Mouse (Mus musculus) midbrain, embryonic 13.5 days (tissue): Measurements from ENCODE around the gene Calcrl. TPM values are rescaled to one million over a fixed set of nuclear protein-coding genes. Genes with fewer than 3 reads are reported as not detected.

ENCODE experiments used
- ATAC-seq: fragments of 200-750 bp; cut with Nextera tagmentation; 2 replicates; pipeline ENCODE4 v1.8.0; 2017; ENCODE audit warnings: mild to moderate bottlenecking, moderate TSS enrichment, moderate library complexity
- H3K27ac ChIP-seq: fragments of 300-500 bp; sonication (generic); 2 replicates; pipeline ENCODE4 v1.5.1; 2015; ENCODE audit warnings: inconsistent platforms, mild to moderate bottlenecking, moderate library complexity
- H3K27me3 ChIP-seq: fragments of 300-500 bp; sonication (generic); 2 replicates; pipeline ENCODE4 v1.6.1; 2015; ENCODE audit warnings: mild to moderate bottlenecking, inconsistent platforms
- H3K36me3 ChIP-seq: fragments of 300-500 bp; sonication (generic); 2 replicates; pipeline ENCODE4 v1.6.1; 2015; ENCODE audit warnings: mild to moderate bottlenecking, inconsistent platforms
- H3K4me1 ChIP-seq: fragments of 300-500 bp; sonication (generic); replicated peaks from 2 replicates; pipeline ENCODE4 v1.6.1; 2015; ENCODE audit warnings: inconsistent platforms
- H3K4me2 ChIP-seq: fragments of 300-500 bp; sonication (generic); replicated peaks from 2 replicates; pipeline ENCODE4 v1.6.1; 2015; ENCODE audit warnings: moderate library complexity, mild to moderate bottlenecking, inconsistent platforms
- H3K4me3 ChIP-seq: fragments of 300-500 bp; sonication (generic); replicated peaks from 2 replicates; pipeline ENCODE4 v1.5.1; 2015; ENCODE audit warnings: mild to moderate bottlenecking, inconsistent platforms
- H3K9ac ChIP-seq: fragments of 300-500 bp; sonication (generic); replicated peaks from 2 replicates; pipeline ENCODE4 v1.6.1; 2015; ENCODE audit warnings: mild to moderate bottlenecking, inconsistent platforms
- H3K9me3 ChIP-seq: fragments of 300-500 bp; sonication (generic); 2 replicates; pipeline ENCODE4 v1.6.1; 2016; ENCODE audit warnings: mild to moderate bottlenecking, inconsistent platforms
- WGBS: fragments of 180-500 bp; shearing (Covaris S2); methylation state at CpG from one replicate; pipeline ENCODE4 v1.1.7; 2015; 5-methylcytosine and 5-hydroxymethylcytosine counted together
- polyA plus RNA-seq: library from polyadenylated mRNA; unstranded; fragments of >200 nt; fragmentation: Nextera tagmentation; extraction: Ambion mirVana; gene quantifications from 2 replicates; pipeline ENCODE4 v1.2.1, GENCODE M21; 2015

Gene Calcrl
- polyA plus RNA-seq, 1 experiment from 2014 or later = 8.5 TPM

GRCm38 (mm10) chr2:84362779-84363719 is 62.2 kb downstream of the Calcrl start:
- Histone ChIP-seq H3K36me3 (no peaks in the 10 kb centered on the region), H3K4me2 (no peak overlapping the region), H3K4me1 (no peaks in the 10 kb centered on the region), H3K9me3 (no peaks in the 10 kb centered on the region), H3K9ac (no peak overlapping the region), H3K4me3 (no peak overlapping the region), H3K27me3 (no peaks in the 10 kb centered on the region), H3K27ac (no peak overlapping the region)
- whole genome bisulfite sequencing = 91% methylated on average over 6 of the region's 6 CpGs
- ATAC-seq = peak; percentile 43; the same call in 1 of the 2 replicates

GRCm38 (mm10) chr2:84358690-84359343 is 66.4 kb downstream of the Calcrl start:
- Histone ChIP-seq H3K27me3 (no peaks in the 10 kb centered on the region), H3K4me3 (no peak overlapping the region), H3K36me3 (no peaks in the 10 kb centered on the region), H3K27ac (no peak overlapping the region), H3K4me2 (no peak overlapping the region), H3K9me3 (no peaks in the 10 kb centered on the region), H3K9ac (no peak overlapping the region), H3K4me1 (no peaks in the 10 kb centered on the region)
- 74% methylated on average over 3 of the region's 3 CpGs for WGBS
- ATAC-seq = no peak

GRCm38 (mm10) chr2:84355281-84355680 is 69.9 kb downstream of the Calcrl start:
- Histone ChIP-seq H3K27me3 (no peaks in the 10 kb centered on the region), H3K27ac (no peak overlapping the region), H3K4me1 (no peaks in the 10 kb centered on the region), H3K4me3 (no peak overlapping the region), H3K9ac (no peak overlapping the region), H3K36me3 (no peaks in the 10 kb centered on the region), H3K9me3 (no peaks in the 10 kb centered on the region), H3K4me2 (no peak overlapping the region)
- no peak for ATAC-seq
- 83% methylated on average over 4 of the region's 4 CpGs for WGBS

GRCm38 (mm10) chr2:84347376-84347775 is 77.8 kb downstream of the Calcrl start:
- no peak for ATAC-seq
- Histone ChIP-seq H3K4me2 (no peak overlapping the region), H3K4me3 (no peak overlapping the region), H3K36me3 (no peaks in the 10 kb centered on the region), H3K27ac (no peak overlapping the region), H3K27me3 (no peaks in the 10 kb centered on the region), H3K4me1 (no peaks in the 10 kb centered on the region), H3K9me3 (no peaks in the 10 kb centered on the region), H3K9ac (no peak overlapping the region)
- WGBS = 69% methylated on average over 2 of the region's 2 CpGs

GRCm38 (mm10) chr2:84343756-84344155 is 81.5 kb downstream of the Calcrl start:
- no peak overlapping the region for H3K4me2 ChIP-seq
- no peaks in the 10 kb centered on the region for H3K36me3 ChIP-seq
- H3K27me3 ChIP-seq = no peaks in the 10 kb centered on the region
- ATAC-seq = no peak
- no peak overlapping the region for H3K27ac ChIP-seq
- no peak overlapping the region for H3K4me3 ChIP-seq
- H3K9me3 ChIP-seq = no peaks in the 10 kb centered on the region
- no peaks in the 10 kb centered on the region for H3K4me1 ChIP-seq
- 60% methylated on average over 2 of the region's 2 CpGs for WGBS
- H3K9ac ChIP-seq = no peak overlapping the region

- Histone ChIP-seq H3K9me3 (no peaks in the 10 kb centered on the region), H3K27me3 (no peaks in the 10 kb centered on the region), H3K9ac (no peak overlapping the region), H3K4me3 (no peak overlapping the region), H3K4me2 (no peak overlapping the region), H3K4me1 (no peaks in the 10 kb centered on the region), H3K36me3 (no peaks in the 10 kb centered on the region), H3K27ac (no peak overlapping the region)
- WGBS = 84% methylated on average over 1 of the region's 1 CpGs
- ATAC-seq = no peak
Observed at GRCm38 (mm10) chr2:84337774-84338450, 87.3 kb downstream of the Calcrl start.

- ATAC-seq = no peak
- WGBS = 65% methylated on average over 4 of the region's 4 CpGs
Observed at GRCm38 (mm10) chr2:84336331-84336730, 88.9 kb downstream of the Calcrl start.

GRCm38 (mm10) chr2:84316185-84316805 is 108.9 kb downstream of the Calcrl start:
- H3K4me1 ChIP-seq = no peaks in the 10 kb centered on the region
- no peak overlapping the region for H3K27ac ChIP-seq
- no peak overlapping the region for H3K4me2 ChIP-seq
- 87% methylated on average over 4 of the region's 4 CpGs for WGBS
- ATAC-seq = no peak
- no peaks in the 10 kb centered on the region for H3K27me3 ChIP-seq
- H3K4me3 ChIP-seq = no peak overlapping the region
- H3K9ac ChIP-seq = no peak overlapping the region
- H3K36me3 ChIP-seq = no peaks in the 10 kb centered on the region
- H3K9me3 ChIP-seq = no peaks in the 10 kb centered on the region

More at GRCm38 (mm10) chr2:84336331-84336730, 88.9 kb downstream of the Calcrl start:
- Histone ChIP-seq H3K27ac (no peak overlapping the region), H3K9me3 (no peaks in the 10 kb centered on the region), H3K4me2 (no peak overlapping the region), H3K27me3 (no peaks in the 10 kb centered on the region), H3K9ac (no peak overlapping the region), H3K4me3 (no peak overlapping the region), H3K4me1 (no peaks in the 10 kb centered on the region), H3K36me3 (no peaks in the 10 kb centered on the region)

- H3K36me3 ChIP-seq = no peaks in the 10 kb centered on the region
- WGBS = 42% methylated on average over 5 of the region's 5 CpGs
- no peak overlapping the region for H3K4me3 ChIP-seq
- H3K4me2 ChIP-seq = no peak overlapping the region
- no peaks in the 10 kb centered on the region for H3K9me3 ChIP-seq
- no peak overlapping the region for H3K9ac ChIP-seq
- H3K27ac ChIP-seq = no peak overlapping the region
- no peaks in the 10 kb centered on the region; the same call in 1 of the 2 replicates for H3K4me1 ChIP-seq
- ATAC-seq = no peak
- H3K27me3 ChIP-seq = no peaks in the 10 kb centered on the region
Observed at GRCm38 (mm10) chr2:84296517-84296916, 128.7 kb downstream of the Calcrl start.

- H3K36me3 ChIP-seq = no peaks in the 10 kb centered on the region
- ATAC-seq = no peak
- WGBS = 81% methylated on average over 2 of the region's 2 CpGs
- H3K9ac ChIP-seq = no peak overlapping the region
- no peak overlapping the region for H3K27ac ChIP-seq
- H3K4me3 ChIP-seq = no peak overlapping the region
- no peak overlapping the region for H3K4me2 ChIP-seq
- H3K4me1 ChIP-seq = no peaks in the 10 kb centered on the region; the same call in 1 of the 2 replicates
- no peaks in the 10 kb centered on the region for H3K27me3 ChIP-seq
- H3K9me3 ChIP-seq = no peaks in the 10 kb centered on the region
Observed at GRCm38 (mm10) chr2:84295068-84295467, 130.1 kb downstream of the Calcrl start.

- Histone ChIP-seq H3K9ac (no peak overlapping the region), H3K4me1 (no peaks in the 10 kb centered on the region; the same call in 1 of the 2 replicates), H3K4me2 (no peak overlapping the region), H3K9me3 (no peaks in the 10 kb centered on the region), H3K27me3 (no peaks in the 10 kb centered on the region), H3K27ac (no peak overlapping the region), H3K4me3 (no peak overlapping the region), H3K36me3 (no peaks in the 10 kb centered on the region)
- 74% methylated on average over 2 of the region's 2 CpGs for WGBS
- ATAC-seq = no peak
Observed at GRCm38 (mm10) chr2:84294611-84295010, 130.6 kb downstream of the Calcrl start.
